Mouse (Mus musculus) E14TG2a.4 (cell line): ENCODE data around the gene Fzd5.
A peak's percentile ranks its signal among the peaks of the same experiment; 100 is the strongest.

ENCODE experiments used
- H3K27me3 ChIP-seq: 2 replicates; pipeline ENCODE4 v1.6.1; 2014; ENCODE audit warnings: low read length, control low read depth; ENCODE audit not compliant: insufficient read depth
- H3K36me3 ChIP-seq: 2 replicates; pipeline ENCODE4 v1.6.1; 2014; ENCODE audit warnings: low read length, control low read depth; ENCODE audit not compliant: insufficient read depth
- H3K4me1 ChIP-seq: replicated peaks from 2 replicates; pipeline ENCODE4 v1.6.1; 2014; ENCODE audit warnings: low read depth, low read length, control low read depth
- H3K4me3 ChIP-seq: replicated peaks from 2 replicates; pipeline ENCODE4 v1.5.1; 2014; ENCODE audit warnings: mild to moderate bottlenecking, low read length
- H3K9me3 ChIP-seq: 2 replicates; pipeline ENCODE4 v1.6.1; 2014; ENCODE audit warnings: low read length, control low read depth
- CTCF ChIP-seq: conservative IDR thresholded peaks from 2 replicates; pipeline ENCODE4 v1.5.1; 2014; ENCODE audit warnings: low read length
- NANOG ChIP-seq: IDR thresholded peaks from 2 replicates; pipeline ENCODE4 v1.6.1; 2014; ENCODE audit warnings: borderline replicate concordance, low read length, mixed read lengths
- POU5F1 ChIP-seq: IDR thresholded peaks from 2 replicates; pipeline ENCODE4 v1.6.1; 2014; ENCODE audit warnings: low read length, borderline replicate concordance

Fzd5 gene

GRCm38 (mm10) chr1:64737502-64738179 lies at the start of gene Fzd5:
Fzd5 (minus strand) TSS chr1:64737751.
- no peaks in the 10 kb centered on the region for H3K27me3 ChIP-seq
- no peak for TF ChIP-seq NANOG
- no peak for TF ChIP-seq POU5F1
- H3K36me3 ChIP-seq: peaks cover 35% of the 10 kb centered on the region
- peak within 1 kb of the TSS; percentile 95 for H3K4me3 ChIP-seq
- H3K9me3 ChIP-seq: no peaks in the 10 kb centered on the region
- H3K4me1 ChIP-seq: peaks cover 47% of the 10 kb centered on the region

- H3K4me1 ChIP-seq: peaks cover 19% of the 10 kb centered on the region
- no peaks in the 10 kb centered on the region for H3K36me3 ChIP-seq
- TF ChIP-seq POU5F1: no peak
- TF ChIP-seq CTCF: no peak
- no peak; the same call in 1 of the 2 replicates for TF ChIP-seq NANOG
- H3K27me3 ChIP-seq: peaks cover 26% of the 10 kb centered on the region
- no peaks in the 10 kb centered on the region for H3K9me3 ChIP-seq
- peak overlapping the region; percentile 37 for H3K4me3 ChIP-seq
These were observed 42.3 kb upstream of the Fzd5 start for GRCm38 (mm10) chr1:64779863-64780262.

- Histone ChIP-seq H3K4me3 (peak overlapping the region; percentile 37), H3K36me3 (no peaks in the 10 kb centered on the region), H3K9me3 (no peaks in the 10 kb centered on the region), H3K4me1 (peaks cover 19% of the 10 kb centered on the region), H3K27me3 (peaks cover 26% of the 10 kb centered on the region)
- TF ChIP-seq NANOG: no peak
These were observed 41.9 kb upstream of the Fzd5 start for GRCm38 (mm10) chr1:64779415-64779814.

GRCm38 (mm10) chr1:64773305-64773704 lies 35.8 kb upstream of the Fzd5 start:
- peaks cover 12% of the 10 kb centered on the region; the same call in 1 of the 2 replicates for H3K27me3 ChIP-seq
- TF ChIP-seq CTCF: no peak
- TF ChIP-seq NANOG: no peak
- no peak for TF ChIP-seq POU5F1
- H3K4me1 ChIP-seq: no peaks in the 10 kb centered on the region
- no peaks in the 10 kb centered on the region for H3K9me3 ChIP-seq
- no peak overlapping the region for H3K4me3 ChIP-seq
- no peaks in the 10 kb centered on the region for H3K36me3 ChIP-seq

GRCm38 (mm10) chr1:64770169-64770568 lies 32.6 kb upstream of the Fzd5 start:
- Histone ChIP-seq H3K9me3 (no peaks in the 10 kb centered on the region), H3K27me3 (no peaks in the 10 kb centered on the region), H3K4me1 (no peaks in the 10 kb centered on the region), H3K4me3 (no peak overlapping the region), H3K36me3 (no peaks in the 10 kb centered on the region)
- no peak for TF ChIP-seq POU5F1
- TF ChIP-seq NANOG: no peak
- TF ChIP-seq CTCF: no peak

- H3K4me1 ChIP-seq: no peaks in the 10 kb centered on the region
- TF ChIP-seq NANOG (no peak), CTCF (no peak), POU5F1 (no peak)
- H3K27me3 ChIP-seq: no peaks in the 10 kb centered on the region; the same call in 1 of the 2 replicates
- H3K9me3 ChIP-seq: 0 out of 2 replicates have a peak, but pooled peaks cover 4% of the 10 kb centered on the region
- no peaks in the 10 kb centered on the region for H3K36me3 ChIP-seq
- H3K4me3 ChIP-seq: no peak overlapping the region
These were observed 24.1 kb upstream of the Fzd5 start for GRCm38 (mm10) chr1:64761646-64762045.

GRCm38 (mm10) chr1:64757766-64758165 lies 20.2 kb upstream of the Fzd5 start:
- H3K27me3 ChIP-seq: no peaks in the 10 kb centered on the region; the same call in 1 of the 2 replicates
- peaks cover 11% of the 10 kb centered on the region for H3K4me1 ChIP-seq
- no peak overlapping the region for H3K4me3 ChIP-seq
- TF ChIP-seq CTCF: no peak
- TF ChIP-seq POU5F1: no peak
- no peak for TF ChIP-seq NANOG
- H3K9me3 ChIP-seq: no peaks in the 10 kb centered on the region
- H3K36me3 ChIP-seq: no peaks in the 10 kb centered on the region

- no peaks in the 10 kb centered on the region for H3K36me3 ChIP-seq
- TF ChIP-seq POU5F1 (no peak), CTCF (no peak), NANOG (no peak)
- peaks cover 11% of the 10 kb centered on the region for H3K4me1 ChIP-seq
- no peaks in the 10 kb centered on the region; the same call in 1 of the 2 replicates for H3K27me3 ChIP-seq
- H3K4me3 ChIP-seq: no peak overlapping the region
- H3K9me3 ChIP-seq: no peaks in the 10 kb centered on the region
These were observed 19.7 kb upstream of the Fzd5 start for GRCm38 (mm10) chr1:64757254-64757653.

GRCm38 (mm10) chr1:64756640-64757030 lies 19.1 kb upstream of the Fzd5 start:
- H3K4me1 ChIP-seq: peaks cover 11% of the 10 kb centered on the region
- no peak for TF ChIP-seq POU5F1
- TF ChIP-seq CTCF: no peak
- TF ChIP-seq NANOG: no peak
- no peaks in the 10 kb centered on the region; the same call in 1 of the 2 replicates for H3K27me3 ChIP-seq
- no peaks in the 10 kb centered on the region for H3K36me3 ChIP-seq
- H3K4me3 ChIP-seq: no peak overlapping the region
- H3K9me3 ChIP-seq: no peaks in the 10 kb centered on the region
